Mouse (Mus musculus) T-helper 17 cell (primary cell): Measurements from ENCODE around the gene Rabggtb.
"Not testable (repeated sequence)": the region's sequence is repeated elsewhere in the genome, so short reads cannot be mapped to it uniquely, and the experiment has no call there.

Source experiments
- in situ Hi-C, 2 experiments: fragments of 300-600 bp; cut with MboI, MseI; formaldehyde crosslinking; loops; 1 replicate in 1 of 2; 2 replicates in 1 of 2; pipeline ENCODE4 v1.15.1; 2025; ENCODE audit warnings: high pct_unique_total_duplicates in 2 of 2

The Rabggtb gene

GRCm38 (mm10) chr3:153867149-153868136 lies 45.4 kb downstream of the Rabggtb start:
- in situ Hi-C loops = no loop called here

- in situ Hi-C loops = no loop called here
These were observed 48.0 kb downstream of the Rabggtb start for GRCm38 (mm10) chr3:153864636-153865429.

DNA sequence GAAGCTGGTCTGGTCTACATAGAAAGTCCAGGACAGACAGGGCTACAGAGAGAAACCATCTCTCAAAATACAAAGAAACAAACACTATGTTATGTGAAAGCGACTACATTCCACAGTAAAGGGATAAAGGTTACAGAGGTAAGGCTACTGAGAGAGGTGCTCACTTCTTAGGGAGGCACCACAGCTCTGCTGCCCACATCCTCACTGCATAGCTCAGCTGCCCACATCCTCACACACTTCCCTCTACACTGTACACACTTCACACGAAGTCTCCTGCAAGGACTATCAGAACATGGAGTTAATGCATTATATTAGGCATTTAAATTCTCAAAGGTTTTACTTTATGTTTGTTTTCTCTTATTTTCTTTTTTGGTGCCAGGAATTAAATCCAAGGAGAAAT lies 49.0 kb downstream of the Rabggtb start:
- in situ Hi-C loops = no loop called here

- in situ Hi-C loops = not testable (repeated sequence)
These were observed 52.4 kb downstream of the Rabggtb start for GRCm38 (mm10) chr3:153860392-153860791.

DNA sequence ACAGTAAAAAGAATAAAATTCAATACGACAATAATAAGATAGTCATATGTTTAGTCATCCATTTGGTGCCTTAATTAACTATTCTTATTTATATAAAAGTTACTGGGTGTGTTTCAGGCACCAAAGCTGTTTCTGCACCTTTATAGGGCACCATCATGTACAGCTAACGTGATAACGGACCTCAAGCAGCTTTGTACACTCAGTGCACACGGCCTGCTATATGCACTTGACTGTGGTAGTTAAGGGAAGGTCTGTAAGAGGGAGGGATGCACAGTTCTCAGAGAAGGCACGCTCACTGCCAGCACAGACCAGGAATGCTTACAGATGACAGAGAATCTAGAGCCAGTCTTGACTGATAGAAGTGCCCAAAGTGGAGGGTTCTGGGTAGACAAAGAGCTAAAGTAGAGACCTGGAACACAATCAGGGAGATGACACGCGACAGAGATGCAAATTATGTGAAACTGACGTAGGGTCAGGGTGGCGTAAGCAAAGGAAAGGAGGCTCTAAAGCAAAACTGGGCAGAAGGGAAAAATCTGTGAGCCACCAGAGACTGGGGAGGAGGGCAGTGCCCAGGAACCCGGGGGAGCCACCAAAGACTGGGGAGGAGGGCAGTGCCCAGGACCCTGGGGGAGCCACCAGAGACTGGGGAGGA lies 54.3 kb downstream of the Rabggtb start:
- in situ Hi-C loops = loop anchor here in 1 of 2 experiments (10.0 kb wide), 1 partner anchor 736 kb away; the partner anchor contains the start of genes Cryz and Tyw3
